Mouse (Mus musculus) neural tube, embryonic 11.5 days (tissue): ENCODE measurements around the gene Elovl7. TPM values are rescaled to one million over a fixed set of nuclear protein-coding genes. Genes with fewer than 3 reads are reported as not detected.

Experiments used
- ATAC-seq: fragments of 200-750 bp; cut with Nextera tagmentation; 2 replicates; pipeline ENCODE4 v1.8.0; 2017; ENCODE audit warnings: moderate number of reproducible peaks, mild to moderate bottlenecking, moderate TSS enrichment, moderate library complexity; ENCODE audit not compliant: insufficient read depth, low FRiP score, low TSS enrichment
- DNase-seq: peaks from one replicate; pipeline ENCODE4 v3.0.0-alpha.2; 2015; ENCODE audit warnings: low spot score
- H3K27ac ChIP-seq: fragments of 300-500 bp; sonication (generic); 2 replicates; pipeline ENCODE4 v1.5.1; 2014; ENCODE audit warnings: low read depth, mild to moderate bottlenecking, low read length
- H3K27me3 ChIP-seq: fragments of 300-500 bp; sonication (generic); 2 replicates; pipeline ENCODE4 v1.6.1; 2014; ENCODE audit warnings: mild to moderate bottlenecking, low read length, mixed read lengths; ENCODE audit not compliant: control insufficient read depth, insufficient read depth
- H3K36me3 ChIP-seq: fragments of 300-500 bp; sonication (generic); 2 replicates; pipeline ENCODE4 v1.6.1; 2014; ENCODE audit warnings: mild to moderate bottlenecking, low read length, moderate library complexity, mixed read lengths; ENCODE audit not compliant: control insufficient read depth, insufficient read depth
- H3K4me1 ChIP-seq: fragments of 300-500 bp; sonication (generic); 2 replicates; pipeline ENCODE4 v1.6.1; 2014; ENCODE audit warnings: low read length, mixed read lengths; ENCODE audit not compliant: control insufficient read depth, insufficient read depth
- H3K4me2 ChIP-seq: fragments of 300-500 bp; sonication (generic); 2 replicates; pipeline ENCODE4 v1.6.1; 2014; ENCODE audit warnings: low read depth, mild to moderate bottlenecking, moderate library complexity
- H3K4me3 ChIP-seq: fragments of 300-500 bp; sonication (generic); 2 replicates; pipeline ENCODE4 v1.5.1; 2014; ENCODE audit warnings: low read depth, low read length
- H3K9ac ChIP-seq: fragments of 300-500 bp; sonication (generic); 2 replicates; pipeline ENCODE4 v1.6.1; 2014; ENCODE audit warnings: mild to moderate bottlenecking, low read length
- H3K9me3 ChIP-seq: fragments of 300-500 bp; sonication (generic); 2 replicates; pipeline ENCODE4 v1.6.1; 2016; ENCODE audit warnings: low read length; ENCODE audit not compliant: control insufficient read depth
- WGBS: fragments of 180-500 bp; shearing (Covaris S2); extraction: QIAGEN DNeasy Blood & Tissue Kit; methylation state at CpG from one replicate; pipeline ENCODE4 v1.1.7; 2014; 5-methylcytosine and 5-hydroxymethylcytosine counted together
- polyA plus RNA-seq: library from polyadenylated mRNA; unstranded; fragments of >200 nt; fragmentation: Nextera tagmentation; extraction: Ambion mirVana; gene quantifications from 2 replicates; pipeline ENCODE4 v1.2.1, GENCODE M21; 2014

The Elovl7 gene
- polyA plus RNA-seq, 1 experiment from 2014 or later: 1.2 TPM

DNA sequence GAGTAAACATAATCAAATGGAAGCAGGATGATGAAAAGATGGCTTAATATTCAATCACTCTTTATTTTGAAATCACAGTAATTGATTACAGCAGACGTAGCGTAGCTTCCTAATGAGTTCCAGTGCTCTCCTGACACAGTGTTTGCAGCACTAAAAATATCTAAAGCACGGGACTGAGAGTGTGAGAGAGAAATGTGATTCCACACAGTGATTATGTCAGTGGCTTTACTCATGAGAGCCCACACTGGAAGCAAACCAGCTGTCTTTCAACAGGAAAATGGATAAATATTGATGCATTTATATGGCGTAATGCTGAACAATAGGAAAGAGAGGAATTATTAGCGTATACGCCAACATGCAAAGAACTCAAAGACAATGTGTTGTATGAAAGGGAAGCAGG lies 64.4 kb downstream of the Elovl7 start:
- no peaks in the 10 kb centered on the region for H3K9me3 ChIP-seq
- no peaks in the 10 kb centered on the region for H3K27me3 ChIP-seq
- H3K36me3 ChIP-seq: no peaks in the 10 kb centered on the region
- H3K9ac ChIP-seq: no peak overlapping the region
- no peak overlapping the region for H3K27ac ChIP-seq
- DNase-seq (no peak), ATAC-seq (no peak)
- no peak overlapping the region for H3K4me3 ChIP-seq
- H3K4me1 ChIP-seq: no peaks in the 10 kb centered on the region
- 79% methylated on average over 6 of the region's 6 CpGs for WGBS
- H3K4me2 ChIP-seq: no peak overlapping the region

DNA sequence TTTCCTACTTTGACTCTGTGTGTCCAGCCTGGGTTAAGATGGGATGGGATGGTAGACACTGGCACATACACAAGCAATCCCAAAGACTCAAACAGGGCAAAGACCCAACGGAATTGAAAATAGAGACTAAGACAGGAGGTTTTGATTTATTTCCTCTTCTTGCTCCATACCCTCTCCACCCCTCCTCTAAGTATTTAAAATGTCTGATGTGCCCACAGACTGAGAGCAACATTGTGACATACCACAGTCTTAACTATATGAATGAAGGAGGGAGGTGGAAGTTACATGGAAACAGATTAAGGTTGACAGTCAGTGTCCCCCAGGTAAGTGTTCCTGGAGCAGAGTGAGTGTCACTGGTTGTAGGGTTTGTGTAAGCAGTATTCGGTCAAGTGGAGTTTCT lies 70.1 kb downstream of the Elovl7 start:
- Histone ChIP-seq H3K4me2 (no peak overlapping the region), H3K9ac (no peak overlapping the region), H3K9me3 (no peaks in the 10 kb centered on the region), H3K36me3 (no peaks in the 10 kb centered on the region), H3K4me1 (no peaks in the 10 kb centered on the region), H3K27me3 (no peaks in the 10 kb centered on the region), H3K4me3 (no peak overlapping the region), H3K27ac (no peak overlapping the region)
- ATAC-seq: no peak
- 86% methylated on average over 2 of the region's 2 CpGs for WGBS
- DNase-seq: no peak

DNA sequence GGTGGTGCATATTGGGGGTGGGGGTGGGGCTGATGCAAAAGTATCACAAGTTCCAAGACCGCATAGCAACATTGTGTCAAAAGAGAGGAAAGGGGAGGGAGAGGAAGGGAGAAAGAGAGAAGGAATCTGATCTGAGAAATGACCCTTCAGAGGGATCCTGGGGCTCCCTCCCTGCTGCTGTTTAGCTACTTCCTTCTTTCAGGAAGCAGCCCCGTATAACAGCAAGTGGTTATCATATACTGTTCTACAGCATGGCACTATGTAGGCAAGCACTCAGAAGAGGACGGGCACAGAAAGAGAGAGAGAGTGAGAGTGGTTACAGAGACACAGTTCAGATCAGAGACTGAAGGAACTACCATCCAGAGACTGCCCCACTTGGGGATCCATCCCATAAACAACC lies 73.7 kb downstream of the Elovl7 start:
- no peaks in the 10 kb centered on the region for H3K4me1 ChIP-seq
- 57% methylated on average over 3 of the region's 3 CpGs for WGBS
- H3K9me3 ChIP-seq: no peaks in the 10 kb centered on the region
- no peak overlapping the region for H3K27ac ChIP-seq
- no peak overlapping the region for H3K9ac ChIP-seq
- H3K4me2 ChIP-seq: no peak overlapping the region
- no peaks in the 10 kb centered on the region for H3K36me3 ChIP-seq
- H3K4me3 ChIP-seq: no peak overlapping the region
- ATAC-seq (no peak), DNase-seq (no peak)
- no peaks in the 10 kb centered on the region for H3K27me3 ChIP-seq

DNA sequence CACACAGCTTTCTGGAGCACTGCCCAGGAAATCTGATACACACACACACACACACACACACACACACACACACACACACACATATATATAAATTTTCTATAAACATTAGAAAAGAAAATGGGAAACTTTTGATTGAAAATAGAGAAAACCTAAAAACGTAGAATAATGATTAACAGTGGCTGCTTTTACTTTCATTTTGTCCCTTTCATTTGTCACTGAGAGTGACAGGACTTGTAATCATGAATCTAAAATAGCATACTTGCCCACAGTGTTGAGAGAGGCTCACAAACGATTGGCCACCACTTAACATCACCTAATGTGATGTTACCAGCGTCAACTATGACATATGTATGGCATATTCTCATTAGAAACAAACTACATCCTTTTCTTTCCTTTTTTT lies 75.2 kb downstream of the Elovl7 start:
- no peaks in the 10 kb centered on the region for H3K36me3 ChIP-seq
- 78% methylated on average over 3 of the region's 3 CpGs for WGBS
- H3K9me3 ChIP-seq: no peaks in the 10 kb centered on the region
- H3K4me2 ChIP-seq: no peak overlapping the region
- H3K27ac ChIP-seq: no peak overlapping the region
- no peak overlapping the region for H3K4me3 ChIP-seq
- H3K9ac ChIP-seq: no peak overlapping the region
- no peak for ATAC-seq
- no peaks in the 10 kb centered on the region for H3K27me3 ChIP-seq
- no peak for DNase-seq
- H3K4me1 ChIP-seq: no peaks in the 10 kb centered on the region

DNA sequence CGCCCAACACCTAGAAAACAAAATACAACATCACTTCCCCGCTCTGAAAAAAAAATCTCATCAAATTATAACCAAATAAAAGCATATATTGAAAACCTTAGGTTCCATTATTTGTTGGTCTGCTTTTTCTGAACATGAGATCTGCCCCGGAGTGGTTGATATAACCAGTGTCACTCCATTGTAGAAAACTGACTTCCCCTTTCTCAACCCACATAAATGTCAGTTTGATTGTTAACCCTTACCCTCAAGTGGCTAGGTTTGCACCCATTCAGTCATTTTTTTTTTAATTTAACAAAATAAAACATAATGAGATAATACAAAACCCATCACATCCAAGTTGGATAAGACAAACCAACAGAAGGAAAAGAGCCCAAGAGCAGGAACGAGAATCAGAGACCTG lies 76.1 kb downstream of the Elovl7 start:
- H3K27me3 ChIP-seq: no peaks in the 10 kb centered on the region
- no peaks in the 10 kb centered on the region for H3K4me1 ChIP-seq
- DNase-seq: no peak
- no peak for ATAC-seq
- no peaks in the 10 kb centered on the region for H3K36me3 ChIP-seq
- WGBS: 87% methylated on average over 4 of the region's 4 CpGs
- H3K9ac ChIP-seq: no peak overlapping the region
- H3K27ac ChIP-seq: no peak overlapping the region
- H3K4me2 ChIP-seq: no peak overlapping the region
- H3K9me3 ChIP-seq: no peaks in the 10 kb centered on the region
- no peak overlapping the region for H3K4me3 ChIP-seq

DNA sequence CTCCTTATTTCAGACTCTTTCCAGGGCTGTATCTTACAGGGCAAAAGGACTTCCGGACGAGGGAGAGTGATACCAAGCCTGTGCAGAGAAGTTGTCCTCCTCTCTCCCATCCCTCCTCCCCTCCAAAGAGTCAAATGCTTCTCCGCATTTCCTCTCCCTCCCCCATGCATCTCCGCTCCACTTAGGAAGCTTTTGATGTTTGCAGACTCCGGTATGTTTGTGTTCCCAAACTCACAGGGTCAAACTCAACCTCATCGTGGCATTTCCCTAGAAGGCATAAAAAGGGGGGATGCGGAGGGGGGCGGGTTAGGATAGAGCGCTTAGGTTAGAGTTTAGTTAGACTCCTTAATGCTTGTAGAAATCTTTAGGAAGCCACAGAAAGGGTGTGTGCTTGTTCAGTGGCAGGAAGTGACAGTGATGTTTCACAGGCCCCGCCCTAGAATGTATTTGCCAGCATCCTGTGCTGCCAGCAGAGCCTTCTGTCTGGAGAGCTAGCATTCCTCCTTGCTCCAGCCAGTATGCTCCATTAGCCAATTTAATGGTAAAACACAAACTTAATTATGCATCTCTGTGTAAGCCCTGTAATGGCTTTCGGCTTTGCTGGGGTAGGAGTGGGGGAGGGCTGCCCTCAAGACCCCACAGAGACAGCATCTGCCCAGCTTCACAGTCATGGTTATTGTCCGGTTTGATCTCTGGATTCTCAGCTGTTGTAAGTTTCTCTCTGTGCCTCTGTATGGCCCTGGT lies 83.3 kb downstream of the Elovl7 start:
- 0 out of 2 replicates have a peak overlapping the region, but pooled peaks have one; percentile 35 for H3K27ac ChIP-seq
- H3K27me3 ChIP-seq: no peaks in the 10 kb centered on the region
- no peak overlapping the region for H3K4me3 ChIP-seq
- 18% methylated on average over 12 of the region's 12 CpGs for WGBS
- peak overlapping the region; percentile 23; the same call in 1 of the 2 replicates for H3K9ac ChIP-seq
- DNase-seq (peak; percentile 58), ATAC-seq (peak; percentile 70)
- peak overlapping the region; percentile 4 for H3K4me2 ChIP-seq
- H3K9me3 ChIP-seq: no peaks in the 10 kb centered on the region
- H3K36me3 ChIP-seq: no peaks in the 10 kb centered on the region
- peaks cover 9% of the 10 kb centered on the region; the same call in 1 of the 2 replicates for H3K4me1 ChIP-seq

DNA sequence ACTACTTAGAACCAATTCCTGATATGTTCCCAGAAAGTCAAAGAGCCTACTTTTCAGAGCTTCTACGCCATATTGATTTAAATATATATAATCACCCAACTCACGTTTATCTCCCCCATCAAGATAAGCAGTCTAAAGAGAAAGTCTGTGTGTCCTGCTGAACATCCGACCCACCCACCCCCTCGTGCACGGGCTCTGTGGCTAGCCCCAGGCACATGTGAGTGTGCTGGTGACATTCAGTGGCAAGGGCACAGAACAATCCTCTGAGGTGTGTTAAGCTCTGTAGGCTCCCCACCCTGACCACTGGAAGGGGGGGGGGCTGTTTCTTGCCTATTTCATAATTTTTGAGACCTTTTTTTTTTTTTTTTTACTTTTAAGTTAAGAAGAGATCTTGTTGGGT lies 84.0 kb downstream of the Elovl7 start:
- H3K9ac ChIP-seq: no peak overlapping the region
- H3K27me3 ChIP-seq: no peaks in the 10 kb centered on the region
- H3K27ac ChIP-seq: no peak overlapping the region
- ATAC-seq (no peak), DNase-seq (no peak)
- no peaks in the 10 kb centered on the region for H3K36me3 ChIP-seq
- H3K4me2 ChIP-seq: no peak overlapping the region
- no peaks in the 10 kb centered on the region for H3K9me3 ChIP-seq
- peaks cover 9% of the 10 kb centered on the region; the same call in 1 of the 2 replicates for H3K4me1 ChIP-seq
- H3K4me3 ChIP-seq: no peak overlapping the region
- WGBS: 75% methylated on average over 5 of the region's 5 CpGs

DNA sequence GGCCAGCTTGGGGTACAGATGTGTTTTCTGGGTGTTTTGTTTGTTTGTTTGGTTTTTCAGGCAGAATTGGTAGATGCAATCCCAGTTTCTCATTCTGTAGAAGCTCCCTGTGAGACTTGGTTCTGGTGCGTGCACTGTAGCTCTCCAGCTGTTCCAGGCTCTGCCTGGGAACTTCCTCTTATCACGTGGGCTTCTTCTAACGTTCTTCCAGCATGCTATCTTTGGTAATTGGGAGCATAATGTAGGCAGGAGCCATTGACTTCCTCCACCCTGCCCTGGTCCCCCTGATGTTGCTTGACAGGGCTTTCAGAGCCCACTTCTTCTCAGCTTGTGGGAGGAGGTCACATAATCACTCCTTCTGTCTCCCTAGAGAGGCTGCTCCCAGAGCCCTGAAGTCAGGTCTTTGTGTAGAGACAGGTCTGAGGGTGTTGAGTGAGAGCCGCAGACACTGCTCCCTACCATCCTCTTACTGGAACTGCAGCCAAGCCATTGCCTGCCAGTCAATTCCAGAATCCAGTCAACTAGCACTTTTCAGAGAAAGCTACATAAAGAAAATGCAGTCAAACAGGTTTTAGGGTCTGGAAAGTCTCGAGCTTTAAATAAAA lies 86.2 kb downstream of the Elovl7 start:
- Histone ChIP-seq H3K4me1 (peaks cover 9% of the 10 kb centered on the region; the same call in 1 of the 2 replicates), H3K9me3 (no peaks in the 10 kb centered on the region), H3K4me3 (no peak overlapping the region), H3K27ac (0 out of 2 replicates have a peak overlapping the region, but pooled peaks have one; percentile 14), H3K36me3 (no peaks in the 10 kb centered on the region), H3K4me2 (0 out of 2 replicates have a peak overlapping the region, but pooled peaks have one; percentile 14), H3K9ac (no peak overlapping the region), H3K27me3 (no peaks in the 10 kb centered on the region)
- ATAC-seq: peak; percentile 46; the same call in 1 of the 2 replicates
- 22% methylated on average over 5 of the region's 5 CpGs for WGBS
- DNase-seq: peak; percentile 47

DNA sequence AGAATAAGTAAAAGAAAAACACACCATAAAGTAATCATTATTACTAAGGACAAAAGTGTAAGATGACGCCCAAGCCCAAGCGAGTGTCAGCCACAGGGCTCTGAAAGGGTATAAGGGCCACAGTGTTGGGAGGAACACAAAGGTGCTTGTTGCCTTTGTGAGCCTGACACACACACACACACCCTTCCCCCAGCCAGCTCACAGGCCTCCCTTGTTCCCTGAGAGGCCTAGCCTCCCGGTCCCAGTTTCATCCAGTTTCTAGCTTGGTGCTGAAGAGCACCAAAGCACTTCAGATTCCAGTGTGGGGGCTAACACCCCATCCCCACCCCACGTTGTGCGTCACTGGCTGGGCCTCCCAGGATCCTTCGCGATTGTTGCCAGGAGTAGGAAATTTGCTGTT lies 87.2 kb downstream of the Elovl7 start:
- no peak overlapping the region for H3K4me3 ChIP-seq
- H3K27me3 ChIP-seq: no peaks in the 10 kb centered on the region
- peak; percentile 48; the same call in 1 of the 2 replicates for ATAC-seq
- DNase-seq: peak; percentile 37
- H3K4me2 ChIP-seq: no peak overlapping the region
- H3K27ac ChIP-seq: no peak overlapping the region
- no peaks in the 10 kb centered on the region for H3K9me3 ChIP-seq
- 39% methylated on average over 7 of the region's 7 CpGs for WGBS
- no peak overlapping the region for H3K9ac ChIP-seq
- peaks cover 9% of the 10 kb centered on the region; the same call in 1 of the 2 replicates for H3K4me1 ChIP-seq
- H3K36me3 ChIP-seq: no peaks in the 10 kb centered on the region
